Mouse (Mus musculus) ES-E14 (cell line): ENCODE measurements around the gene Bmp10. TPM values are rescaled to one million over a fixed set of nuclear protein-coding genes. Genes with fewer than 3 reads are reported as not detected.
"Not testable (repeated sequence)": the region's sequence is repeated elsewhere in the genome, so short reads cannot be mapped to it uniquely, and the experiment has no call there.

ENCODE experiments used
- DNase-seq: peaks from one replicate; pipeline ENCODE4 v3.0.0-alpha.2; 2013; ENCODE audit warnings: low read depth, low spot score
- H3K27ac ChIP-seq: 2 replicates; pipeline ENCODE4 v1.5.1; 2012; ENCODE audit warnings: low read depth, mild to moderate bottlenecking, low read length, moderate library complexity, mixed read lengths; ENCODE audit not compliant: poor library complexity, insufficient read depth, severe bottlenecking
- H3K36me3 ChIP-seq: 2 replicates; pipeline ENCODE4 v1.6.1; 2012; ENCODE audit warnings: mild to moderate bottlenecking, low read length, moderate library complexity, mixed read lengths; ENCODE audit not compliant: control insufficient read depth, poor library complexity, insufficient read depth, severe bottlenecking
- H3K4me1 ChIP-seq, 2 experiments: fragments of 150-350 bp in 1 of 2; sonication (generic) in 1 of 2; 2 replicates each; pipeline ENCODE4 v1.6.1; 2012; ENCODE audit warnings: low read length in 2 of 2, mild to moderate bottlenecking in 1 of 2, mixed read lengths in 1 of 2; ENCODE audit not compliant: control insufficient read depth in 2 of 2, insufficient read depth in 2 of 2, poor library complexity in 1 of 2
- H3K4me3 ChIP-seq, 2 experiments: fragments of 150-350 bp in 1 of 2; sonication (generic) in 1 of 2; 2 replicates each; pipeline ENCODE4 v1.5.1; 2012; ENCODE audit warnings: low read length in 2 of 2, low read depth in 1 of 2, mild to moderate bottlenecking in 1 of 2, mixed read lengths in 1 of 2; ENCODE audit not compliant: insufficient read depth in 1 of 2, poor library complexity in 1 of 2, severe bottlenecking in 1 of 2
- H3K9ac ChIP-seq: 2 replicates; pipeline ENCODE4 v1.6.1; 2012; ENCODE audit warnings: low read depth, mild to moderate bottlenecking, low read length, mixed read lengths; ENCODE audit not compliant: poor library complexity, insufficient read depth, severe bottlenecking
- H3K9me3 ChIP-seq: fragments of 150-350 bp; sonication (generic); 2 replicates; pipeline ENCODE4 v1.6.1; 2012; ENCODE audit warnings: low read depth, mild to moderate bottlenecking, low read length; ENCODE audit not compliant: control insufficient read depth, insufficient read depth
- CHD2 ChIP-seq: IDR thresholded peaks from 2 replicates; pipeline ENCODE4 v1.6.1; 2014; ENCODE audit warnings: mild to moderate bottlenecking, low read depth, low read length, inconsistent platforms
- HCFC1 ChIP-seq: IDR thresholded peaks from 2 replicates; pipeline ENCODE4 v1.6.1; 2012; ENCODE audit warnings: low read length, inconsistent platforms, borderline replicate concordance; ENCODE audit not compliant: insufficient read depth
- MAFK ChIP-seq: IDR thresholded peaks from 2 replicates; pipeline ENCODE4 v1.6.1; 2014; ENCODE audit warnings: mild to moderate bottlenecking, low read depth, low read length, inconsistent platforms; ENCODE audit not compliant: insufficient read depth
- ZC3H11A ChIP-seq: IDR thresholded peaks from 2 replicates; pipeline ENCODE4 v1.6.1; 2012; ENCODE audit warnings: low read depth, mild to moderate bottlenecking, inconsistent platforms, low read length, borderline replicate concordance
- ZNF384 ChIP-seq: IDR thresholded peaks from 2 replicates; pipeline ENCODE4 v1.6.1; 2012; ENCODE audit warnings: low read depth, low read length, inconsistent platforms
- in situ Hi-C, 2 experiments: fragments of 600-800 bp; cut with MboI; formaldehyde crosslinking; loops; one replicate each; pipeline ENCODE4 v1.15.1; 2025; ENCODE audit warnings: low sequenced_read_pairs in 2 of 2, inconsistent platforms in 1 of 2; ENCODE audit not compliant: unreplicated experiment in 2 of 2
- total RNA-seq: library from RNA; depleted of rRNA; stranded (reverse); fragments of 300-350 nt; gene quantifications from 2 replicates; pipeline ENCODE4 v1.2.3, GENCODE M21; 2012

The Bmp10 gene
- total RNA-seq, 1 experiment = not detected

DNA sequence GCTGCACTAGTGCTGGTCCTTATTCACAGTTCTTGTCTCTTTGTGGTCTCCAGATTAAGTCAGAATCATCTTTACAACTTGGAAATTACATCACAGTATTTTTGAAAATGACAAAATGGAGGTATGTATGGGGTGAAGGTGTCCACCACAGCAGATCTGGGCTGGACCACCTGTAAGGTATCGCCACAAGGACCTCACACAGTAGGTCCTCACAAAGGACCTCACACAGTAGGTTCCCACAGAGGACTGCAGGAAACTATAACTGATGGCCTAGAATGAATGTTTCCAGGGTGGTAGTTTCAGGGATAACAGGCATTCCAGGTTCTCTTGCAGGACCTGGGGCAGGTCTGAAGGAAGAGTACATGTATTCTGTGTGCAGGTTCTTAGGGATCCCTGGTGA is 38.6 kb downstream of the Bmp10 start:
- H3K36me3 ChIP-seq = no peaks in the 10 kb centered on the region
- DNase-seq = no peak
- TF ChIP-seq ZNF384 (no peak), HCFC1 (no peak), MAFK (no peak), CHD2 (no peak), ZC3H11A (no peak)
- in situ Hi-C loops = no loop called here
- no peaks in the 10 kb centered on the region for H3K4me1 ChIP-seq
- no peaks in the 10 kb centered on the region for H3K9me3 ChIP-seq
- H3K9ac ChIP-seq = no peak overlapping the region
- no peak overlapping the region for H3K27ac ChIP-seq
- no peak overlapping the region for H3K4me3 ChIP-seq

DNA sequence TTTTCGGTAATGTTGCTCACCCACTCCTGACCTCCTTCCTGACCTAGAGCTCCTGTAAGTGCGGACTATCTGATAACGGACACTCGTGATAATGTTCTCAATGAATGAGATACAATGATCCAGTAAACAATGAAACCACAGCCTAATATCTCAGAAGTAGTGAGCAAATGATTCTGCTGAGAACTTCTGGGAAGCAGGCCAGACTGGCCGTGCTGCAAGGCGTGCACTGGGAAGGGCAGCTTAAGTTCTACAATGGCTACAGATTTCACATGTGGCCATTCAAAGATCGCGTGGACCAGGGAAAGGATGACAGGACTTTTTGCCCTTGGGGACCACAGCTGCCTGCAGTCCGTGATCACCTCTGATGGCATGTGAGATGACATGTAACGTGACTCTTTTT is 39.6 kb downstream of the Bmp10 start:
- Histone ChIP-seq H3K36me3 (no peaks in the 10 kb centered on the region), H3K9ac (no peak overlapping the region), H3K4me1 (no peaks in the 10 kb centered on the region), H3K27ac (no peak overlapping the region), H3K4me3 (no peak overlapping the region), H3K9me3 (no peaks in the 10 kb centered on the region)
- DNase-seq = no peak
- in situ Hi-C loops = no loop called here
- no peak for TF ChIP-seq ZC3H11A
- TF ChIP-seq CHD2 = no peak
- no peak for TF ChIP-seq MAFK
- TF ChIP-seq HCFC1 = no peak
- no peak for TF ChIP-seq ZNF384

DNA sequence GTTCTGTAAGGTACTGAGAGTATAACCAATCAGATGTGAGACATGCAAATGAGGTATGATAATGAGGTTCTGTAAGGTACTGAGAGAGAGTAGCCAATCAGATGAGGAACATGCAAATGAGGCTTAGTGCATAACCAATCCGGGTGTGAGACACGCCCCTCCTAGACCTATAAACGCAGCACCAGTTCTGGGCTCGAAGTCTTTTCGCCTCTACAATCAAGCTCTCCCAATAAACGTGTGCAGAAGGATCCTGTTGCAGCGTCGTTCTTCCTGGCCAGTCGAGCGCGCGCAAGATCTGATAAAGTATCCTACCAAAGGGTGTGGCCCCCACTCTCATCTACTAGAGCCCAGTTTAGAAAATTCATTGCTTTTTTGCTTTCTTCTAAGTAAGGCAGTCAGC is 41.3 kb downstream of the Bmp10 start:
- H3K9me3 ChIP-seq, H3K27ac ChIP-seq, in situ Hi-C loops, DNase-seq, H3K4me3 ChIP-seq, H3K4me1 ChIP-seq, H3K9ac ChIP-seq, H3K36me3 ChIP-seq: not testable (repeated sequence)

GRCm38 (mm10) chr6:87475223-87475622 is 46.4 kb downstream of the Bmp10 start:
- Histone ChIP-seq H3K9ac (no peak overlapping the region), H3K27ac (no peak overlapping the region), H3K9me3 (no peaks in the 10 kb centered on the region), H3K4me3 (no peak overlapping the region), H3K36me3 (no peaks in the 10 kb centered on the region), H3K4me1 (no peaks in the 10 kb centered on the region)
- in situ Hi-C loops = no loop called here
- DNase-seq = no peak
- TF ChIP-seq ZNF384 (no peak), MAFK (no peak), ZC3H11A (no peak), HCFC1 (no peak)

- in situ Hi-C loops = no loop called here
- no peaks in the 10 kb centered on the region for H3K4me1 ChIP-seq
Measured at GRCm38 (mm10) chr6:87478847-87479246, 50.1 kb downstream of the Bmp10 start.

More at GRCm38 (mm10) chr6:87478847-87479246, 50.1 kb downstream of the Bmp10 start:
- TF ChIP-seq CHD2 (no peak), MAFK (no peak), ZC3H11A (no peak), HCFC1 (no peak), ZNF384 (no peak)
- H3K4me3 ChIP-seq = no peak overlapping the region
- no peaks in the 10 kb centered on the region for H3K9me3 ChIP-seq
- no peak for DNase-seq
- H3K36me3 ChIP-seq = no peaks in the 10 kb centered on the region
- no peak overlapping the region for H3K9ac ChIP-seq
- H3K27ac ChIP-seq = no peak overlapping the region
